Mouse (Mus musculus) testis, adult 2 months (tissue): ENCODE measurements around the gene Kif5a. TPM values are rescaled to one million over a fixed set of nuclear protein-coding genes. Genes with fewer than 3 reads are reported as not detected.
A peak's percentile ranks its signal among the peaks of the same experiment; 100 is the strongest.

ENCODE experiments used
- H3K27ac ChIP-seq: fragments of 200-500 bp; 2 replicates; pipeline ENCODE4 v1.5.1; 2012; ENCODE audit warnings: low read depth, low read length; ENCODE audit not compliant: control insufficient read depth, insufficient read depth
- H3K27me3 ChIP-seq: fragments of 200-500 bp; 2 replicates; pipeline ENCODE4 v1.6.1; 2012; ENCODE audit warnings: mild to moderate bottlenecking, low read length, moderate library complexity; ENCODE audit not compliant: control insufficient read depth, insufficient read depth
- H3K36me3 ChIP-seq: fragments of 200-500 bp; 2 replicates; pipeline ENCODE4 v1.6.1; 2012; ENCODE audit warnings: mild to moderate bottlenecking, low read length; ENCODE audit not compliant: control insufficient read depth, insufficient read depth
- H3K4me1 ChIP-seq: fragments of 200-500 bp; 2 replicates; pipeline ENCODE4 v1.6.1; 2012; ENCODE audit warnings: low read length; ENCODE audit not compliant: control insufficient read depth, insufficient read depth
- H3K4me3 ChIP-seq: fragments of 200-500 bp; 2 replicates; pipeline ENCODE4 v1.5.1; 2012; ENCODE audit warnings: low read depth, mild to moderate bottlenecking, low read length, moderate library complexity, mixed read lengths; ENCODE audit not compliant: control insufficient read depth
- CTCF ChIP-seq: fragments of 200-500 bp; IDR thresholded peaks from 2 replicates; pipeline ENCODE4 v1.5.1; 2012; ENCODE audit warnings: low read depth, mild to moderate bottlenecking, inconsistent platforms, low read length, moderate library complexity; ENCODE audit not compliant: control insufficient read depth, insufficient read depth, insufficient replicate concordance
- POLR2A ChIP-seq: fragments of 200-500 bp; IDR thresholded peaks from 2 replicates; pipeline ENCODE4 v1.6.1; 2012; ENCODE audit warnings: low read depth, mild to moderate bottlenecking, inconsistent platforms, low read length, moderate library complexity; ENCODE audit not compliant: control insufficient read depth
- polyA plus RNA-seq: library from polyadenylated mRNA; depleted of rRNA; stranded (reverse); fragments of >200 nt; gene quantifications from 2 replicates; pipeline ENCODE4 v1.2.3, GENCODE M21; 2012

Gene Kif5a
- polyA plus RNA-seq, 1 experiment = 3.9 TPM

DNA sequence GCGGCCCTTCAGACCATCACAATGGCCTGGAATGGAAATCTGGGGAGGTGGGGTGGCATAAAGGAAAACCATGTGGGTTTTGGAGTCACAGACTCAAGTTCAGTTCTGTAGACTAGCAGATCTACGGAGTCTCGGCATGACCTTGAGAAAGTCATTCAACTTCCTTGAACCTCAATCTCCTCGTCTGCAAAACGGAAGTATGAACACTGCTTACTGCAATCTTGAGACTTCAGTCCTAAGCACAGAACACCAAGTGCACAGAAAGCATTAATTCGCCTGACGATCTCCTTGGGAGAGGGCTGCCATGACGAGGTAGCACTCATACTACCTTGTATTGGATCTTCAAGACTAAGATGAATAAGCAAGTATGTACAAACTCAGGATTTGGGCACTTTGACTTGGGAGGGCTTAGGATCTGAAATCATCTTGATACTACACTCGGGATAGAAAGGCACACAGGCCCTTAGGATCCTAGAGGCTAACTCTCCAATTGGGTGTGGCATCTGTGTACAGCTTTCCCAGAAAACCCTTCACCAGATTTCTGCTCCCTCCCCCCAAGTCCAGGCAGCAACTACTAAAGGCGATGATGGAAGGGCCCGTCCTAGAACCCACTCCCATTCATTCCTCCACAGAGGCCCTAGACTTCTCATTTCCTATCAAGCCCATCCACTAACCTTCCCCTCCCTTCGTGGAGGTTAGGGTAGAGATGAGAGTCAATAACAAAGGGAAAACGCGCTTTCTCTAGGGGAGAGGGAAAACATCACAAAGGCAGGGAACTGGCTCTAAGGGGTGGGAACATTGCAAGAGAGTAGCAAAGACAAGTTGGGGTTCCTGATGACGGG is 1.2 kb downstream of the Kif5a start:
- Histone ChIP-seq H3K4me1 (peaks cover 11% of the 10 kb centered on the region), H3K27me3 (no peaks in the 10 kb centered on the region; the same call in 1 of the 2 replicates), H3K27ac (no peak overlapping the region), H3K36me3 (no peaks in the 10 kb centered on the region), H3K4me3 (peak overlapping the region; percentile 75; the same call in 1 of the 2 replicates)
- TF ChIP-seq POLR2A (no peak), CTCF (no peak)

GRCm38 (mm10) chr10:127258489-127258888 is 4.7 kb downstream of the Kif5a start:
- Histone ChIP-seq H3K4me3 (no peak overlapping the region), H3K27me3 (no peaks in the 10 kb centered on the region; the same call in 1 of the 2 replicates), H3K36me3 (no peaks in the 10 kb centered on the region), H3K27ac (no peak overlapping the region), H3K4me1 (peaks cover 11% of the 10 kb centered on the region)
- TF ChIP-seq POLR2A = no peak
- TF ChIP-seq CTCF = no peak

DNA sequence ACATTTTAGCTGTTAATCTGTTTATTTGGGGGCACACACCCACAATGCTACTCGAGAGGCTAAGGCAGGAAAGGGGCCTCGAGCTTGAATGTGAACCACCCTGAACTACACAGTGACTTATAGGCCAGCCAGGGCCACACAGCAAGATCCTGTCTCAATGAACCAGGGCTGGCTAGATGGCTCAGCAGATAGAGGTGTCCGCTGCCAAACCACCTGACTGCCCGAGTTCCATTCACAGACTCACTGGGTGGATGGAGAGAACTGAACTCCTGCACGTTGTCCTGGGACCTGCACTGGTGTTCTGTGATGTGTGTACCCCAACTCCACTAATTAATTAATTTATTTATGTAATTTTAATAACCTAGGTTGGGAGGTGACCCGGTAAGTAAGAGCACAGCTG is 5.4 kb downstream of the Kif5a start:
- Histone ChIP-seq H3K27me3 (no peaks in the 10 kb centered on the region; the same call in 1 of the 2 replicates), H3K4me3 (no peak overlapping the region), H3K36me3 (no peaks in the 10 kb centered on the region), H3K27ac (no peak overlapping the region), H3K4me1 (peaks cover 6% of the 10 kb centered on the region)
- TF ChIP-seq POLR2A (no peak), CTCF (no peak)

DNA sequence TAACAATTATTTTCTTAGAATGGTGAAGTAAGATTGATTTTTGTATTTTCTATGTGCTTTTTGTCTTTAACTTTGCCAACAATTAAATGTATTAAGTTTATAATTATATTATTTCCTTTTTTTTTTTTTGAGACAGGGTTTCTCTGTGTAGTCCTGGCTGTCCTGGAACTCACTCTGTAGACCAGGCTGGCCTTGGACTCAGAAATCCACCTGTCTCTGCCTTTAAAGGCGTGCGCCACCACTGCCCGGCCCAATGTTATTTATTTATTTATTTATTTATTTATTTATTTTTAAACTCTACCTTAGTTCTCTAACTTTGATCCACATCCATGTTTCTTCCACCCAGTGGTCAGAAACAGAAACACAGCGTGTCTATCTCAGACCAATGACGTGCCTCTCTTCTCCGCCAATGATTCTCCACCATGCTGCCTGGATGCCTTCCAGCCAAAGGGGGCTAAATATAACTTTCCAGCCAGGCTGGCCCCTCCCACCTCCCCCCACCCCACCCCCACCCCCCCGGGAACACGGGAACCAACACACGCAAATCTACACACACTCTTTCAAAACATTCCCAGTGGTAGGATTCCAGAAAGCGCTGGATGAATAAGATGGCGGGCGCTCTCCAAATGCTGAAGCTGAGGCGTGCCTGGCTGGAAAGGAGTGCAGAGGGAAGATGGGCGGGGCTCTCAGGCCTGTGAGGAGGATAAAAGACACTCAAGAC is 7.4 kb downstream of the Kif5a start:
- TF ChIP-seq POLR2A = no peak
- TF ChIP-seq CTCF = no peak
- H3K36me3 ChIP-seq = no peaks in the 10 kb centered on the region
- H3K4me3 ChIP-seq = no peak overlapping the region
- no peaks in the 10 kb centered on the region for H3K27me3 ChIP-seq
- H3K27ac ChIP-seq = no peak overlapping the region
- H3K4me1 ChIP-seq = no peaks in the 10 kb centered on the region

GRCm38 (mm10) chr10:127250810-127251209 is 12.3 kb downstream of the Kif5a start:
- Histone ChIP-seq H3K4me1 (no peaks in the 10 kb centered on the region), H3K4me3 (no peak overlapping the region), H3K27me3 (no peaks in the 10 kb centered on the region), H3K27ac (no peak overlapping the region), H3K36me3 (no peaks in the 10 kb centered on the region)
- TF ChIP-seq POLR2A = no peak
- no peak for TF ChIP-seq CTCF

DNA sequence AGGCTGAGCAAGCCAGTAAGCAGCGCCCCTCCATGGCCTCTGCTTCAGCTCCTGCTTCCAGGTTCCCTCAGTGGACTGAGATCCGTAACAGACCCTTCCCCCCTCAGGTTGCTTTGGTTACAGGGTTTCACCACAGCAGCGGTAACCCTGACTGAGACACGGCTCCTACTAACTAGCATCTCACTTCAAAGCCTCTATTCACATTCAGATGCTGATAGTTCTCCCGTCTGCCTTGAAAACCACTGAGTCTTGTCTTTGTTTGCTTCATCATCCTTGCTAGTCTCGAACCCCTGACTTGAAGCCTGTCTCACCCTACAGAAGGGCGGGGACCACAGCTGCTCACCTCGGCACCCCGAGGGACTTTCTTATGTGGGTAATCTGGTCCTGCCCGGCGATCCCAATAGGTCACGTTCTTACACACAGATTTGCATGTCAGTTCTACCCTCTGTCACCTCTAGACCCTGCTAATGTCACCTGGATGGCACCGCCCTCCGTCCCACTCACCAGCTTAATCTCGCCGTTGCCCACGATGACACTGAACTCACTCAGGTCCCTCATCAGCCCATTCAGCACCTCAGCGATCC is 24.8 kb downstream of the Kif5a start:
- Histone ChIP-seq H3K4me1 (no peaks in the 10 kb centered on the region), H3K4me3 (no peak overlapping the region), H3K27me3 (no peaks in the 10 kb centered on the region), H3K36me3 (no peaks in the 10 kb centered on the region), H3K27ac (no peak overlapping the region)
- TF ChIP-seq CTCF (no peak), POLR2A (no peak)

DNA sequence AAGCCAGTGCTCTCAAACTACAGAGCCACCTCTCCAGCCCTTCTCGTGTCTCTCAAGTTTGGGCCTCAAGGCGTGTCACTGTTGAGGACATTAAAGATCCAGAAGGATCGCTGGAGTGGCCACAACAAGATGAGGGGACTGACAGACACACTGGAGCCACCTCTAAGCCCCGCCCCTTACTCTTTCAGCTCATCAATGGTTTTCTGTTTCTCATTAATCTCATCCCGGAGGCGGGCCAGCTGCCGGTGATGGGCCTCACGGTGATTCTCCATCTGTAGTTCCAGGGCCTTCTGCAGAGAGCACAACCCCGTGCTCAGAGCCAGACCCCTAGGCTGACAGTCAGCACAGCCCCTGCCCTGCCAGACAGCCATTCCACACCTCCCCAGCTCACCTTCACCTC is 26.6 kb downstream of the Kif5a start:
- Histone ChIP-seq H3K4me3 (no peak overlapping the region), H3K4me1 (no peaks in the 10 kb centered on the region; the same call in 1 of the 2 replicates), H3K27ac (no peak overlapping the region), H3K27me3 (no peaks in the 10 kb centered on the region), H3K36me3 (no peaks in the 10 kb centered on the region)
- no peak for TF ChIP-seq POLR2A
- no peak for TF ChIP-seq CTCF
